Mouse (Mus musculus) mature B cell (primary cell): Measurements from ENCODE around the gene Iah1.

Source experiments
- in situ Hi-C: fragments of 300-500 bp; cut with MboI; formaldehyde crosslinking; loops from 2 replicates; pipeline ENCODE4 v1.14.3; 2019

The Iah1 gene

DNA sequence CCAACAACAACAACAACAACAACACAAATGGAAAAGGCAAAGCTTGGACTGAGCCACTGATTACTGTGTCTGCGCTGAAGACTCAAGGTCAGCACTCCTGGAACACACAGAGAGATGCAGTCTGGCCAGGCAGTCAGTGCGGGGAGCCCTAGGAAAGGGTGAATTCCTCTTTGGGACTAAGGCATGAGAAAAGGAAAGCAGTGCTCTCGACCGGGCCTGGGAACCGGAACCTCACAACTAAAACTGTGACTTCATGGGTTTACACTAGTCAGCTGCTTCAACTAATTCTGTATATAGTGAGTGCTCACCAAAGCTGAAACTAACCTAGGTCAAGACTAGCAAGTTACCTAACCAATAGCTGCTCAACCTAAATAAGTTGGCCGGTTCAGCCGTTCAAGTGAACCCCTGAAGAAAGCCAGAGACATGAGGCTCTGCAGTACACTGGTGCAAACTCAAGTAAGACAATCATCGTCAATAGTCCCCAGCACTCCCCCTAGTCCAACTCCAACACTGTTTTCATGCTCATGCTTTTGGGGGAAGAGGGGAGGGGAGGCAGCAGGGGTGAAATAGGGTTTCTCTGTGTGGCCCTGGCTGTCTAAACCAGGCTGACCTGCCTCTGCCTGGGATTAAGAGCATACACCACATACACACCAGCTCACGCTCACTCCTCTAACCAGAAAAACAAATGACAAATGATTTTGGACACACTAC is 52.3 kb downstream of the Iah1 start:
- in situ Hi-C loops = no loop called here

DNA sequence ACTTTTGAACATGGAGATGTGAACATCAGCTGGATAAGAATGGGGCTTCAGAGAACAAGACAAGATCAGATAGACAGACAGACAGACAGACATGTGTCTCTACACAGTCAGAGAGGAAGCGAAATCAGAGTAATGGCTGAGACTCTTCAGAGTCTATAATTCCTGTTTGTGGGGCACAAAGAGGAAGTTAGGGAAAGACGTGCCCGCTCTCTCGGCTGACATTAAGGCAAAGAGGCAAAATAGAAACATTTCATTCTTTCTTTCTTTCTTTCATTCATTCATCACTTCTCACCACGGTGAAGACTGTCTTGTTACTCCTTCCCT is 52.9 kb downstream of the Iah1 start:
- in situ Hi-C loops = no loop called here

- in situ Hi-C loops = no loop called here
Measured at GRCm38 (mm10) chr12:21370035-21370611, 53.9 kb downstream of the Iah1 start.

GRCm38 (mm10) chr12:21373100-21373819 is 57.1 kb downstream of the Iah1 start, which contains the start of gene Adam17:
Gene Adam17 (minus strand): TSS chr12:21373632.
- in situ Hi-C loops = no loop called here
